Mouse (Mus musculus): ENCODE results near the gene Pdgfc. TPM values are rescaled to one million over a fixed set of nuclear protein-coding genes. Genes with fewer than 3 reads are reported as not detected.

Gene Pdgfc
- polyA plus RNA-seq, 2 experiments: 0.32 to 0.37 TPM

DNA sequence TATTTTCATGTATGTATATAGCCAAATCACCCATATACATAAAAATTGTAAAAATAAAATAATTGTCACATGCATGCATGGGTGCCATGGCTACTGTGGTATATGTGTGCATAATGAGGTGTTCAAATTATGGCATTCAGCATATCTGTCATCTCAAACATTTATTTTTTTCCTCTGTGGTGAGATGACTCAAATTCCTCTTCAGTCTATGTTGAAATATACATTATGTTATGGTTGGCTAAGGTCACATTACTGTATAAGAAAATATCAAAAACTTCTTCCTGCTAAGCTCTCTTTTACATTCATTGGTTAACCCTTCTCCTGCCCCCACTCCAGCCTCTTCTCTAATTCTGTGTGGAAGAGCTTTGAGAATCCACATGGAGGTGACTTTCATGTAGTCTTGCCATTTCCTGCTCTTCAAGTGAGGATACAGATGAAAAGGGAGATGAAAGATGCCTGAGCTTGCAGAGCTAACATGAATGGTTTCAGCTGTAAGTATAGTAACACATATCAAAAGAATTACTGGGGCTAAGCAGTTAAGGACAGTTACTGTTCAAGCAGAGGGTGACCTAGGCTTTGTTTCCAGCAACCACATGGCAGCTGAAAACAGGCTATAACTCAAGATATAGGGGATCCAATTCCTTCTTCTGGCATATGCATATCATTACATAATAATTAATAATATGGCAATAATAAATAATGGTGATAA, 124.4 kb downstream of the Pdgfc start:
- no peak for TF ChIP-seq CTCF (IDR thresholded peaks at IDR 0.05; ENCODE audit: low read depth)
- TF ChIP-seq EP300 (IDR thresholded peaks at IDR 0.05; ENCODE audit: low read depth): no peak
- no peak overlapping the region for H3K4me2 ChIP-seq (ENCODE audit: low read depth)
- DNase-seq (ENCODE audit: low read depth in 3 of 3, low spot score in 3 of 3): no peak
- H3K9me3 ChIP-seq (ENCODE audit: control insufficient read depth, low read length): no peaks in the 10 kb centered on the region
- no peak overlapping the region for H3K4me3 ChIP-seq (ENCODE audit: insufficient read depth in 1 of 2, low read depth in 2 of 2, low read length in 2 of 2)
- no peaks in the 10 kb centered on the region for H3K4me1 ChIP-seq (replicated peaks; ENCODE audit: control insufficient read depth in 2 of 2, insufficient read depth in 2 of 2, low read length in 1 of 2)
- H3K27me3 ChIP-seq (ENCODE audit: control insufficient read depth, insufficient read depth, low read length): no peaks in the 10 kb centered on the region
- no peak overlapping the region for H3K27ac ChIP-seq
- no peak overlapping the region for H3K9ac ChIP-seq (replicated peaks)
- ATAC-seq (ENCODE audit: insufficient read depth): no peak
- H3K36me3 ChIP-seq (replicated peaks; ENCODE audit: control insufficient read depth, insufficient read depth, low read depth): no peaks in the 10 kb centered on the region

DNA sequence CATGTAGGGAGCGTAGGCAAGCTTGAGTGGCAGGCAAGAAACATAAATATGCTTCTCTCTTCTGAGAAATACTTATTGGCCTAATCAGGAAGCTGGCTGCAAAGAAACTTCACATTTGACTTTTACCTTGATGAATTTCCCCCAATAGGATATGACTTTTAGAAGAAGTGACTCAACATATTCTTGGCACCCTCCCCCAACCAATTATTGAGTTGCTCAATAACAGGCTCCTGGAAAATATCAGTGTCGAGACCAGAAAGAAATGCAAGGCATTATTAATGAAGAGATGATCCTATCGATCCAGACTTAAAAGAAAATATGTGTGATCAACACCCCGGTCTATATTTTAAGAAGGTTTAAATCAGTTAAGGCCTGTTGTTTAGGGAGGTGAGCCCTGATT, 125.9 kb downstream of the Pdgfc start:
- no peak overlapping the region for H3K4me3 ChIP-seq (ENCODE audit: insufficient read depth in 1 of 2, low read depth in 2 of 2, low read length in 2 of 2)
- H3K36me3 ChIP-seq (replicated peaks; ENCODE audit: control insufficient read depth, insufficient read depth, low read depth): no peaks in the 10 kb centered on the region
- TF ChIP-seq CTCF (IDR thresholded peaks at IDR 0.05; ENCODE audit: low read depth): no peak
- TF ChIP-seq EP300 (IDR thresholded peaks at IDR 0.05; ENCODE audit: low read depth): no peak
- H3K9ac ChIP-seq (replicated peaks): no peak overlapping the region
- DNase-seq (ENCODE audit: low read depth in 3 of 3, low spot score in 3 of 3) (no peak), ATAC-seq (ENCODE audit: insufficient read depth) (no peak)
- no peaks in the 10 kb centered on the region for H3K4me1 ChIP-seq (replicated peaks; ENCODE audit: control insufficient read depth in 2 of 2, insufficient read depth in 2 of 2, low read length in 1 of 2)
- H3K27me3 ChIP-seq (ENCODE audit: control insufficient read depth, insufficient read depth, low read length): no peaks in the 10 kb centered on the region
- no peaks in the 10 kb centered on the region for H3K9me3 ChIP-seq (ENCODE audit: control insufficient read depth, low read length)
- no peak overlapping the region for H3K4me2 ChIP-seq (ENCODE audit: low read depth)
- 67% methylated on average over 4 of the region's 4 CpGs for WGBS (ENCODE audit: insufficient replicate concordance)
- H3K27ac ChIP-seq: no peak overlapping the region

DNA sequence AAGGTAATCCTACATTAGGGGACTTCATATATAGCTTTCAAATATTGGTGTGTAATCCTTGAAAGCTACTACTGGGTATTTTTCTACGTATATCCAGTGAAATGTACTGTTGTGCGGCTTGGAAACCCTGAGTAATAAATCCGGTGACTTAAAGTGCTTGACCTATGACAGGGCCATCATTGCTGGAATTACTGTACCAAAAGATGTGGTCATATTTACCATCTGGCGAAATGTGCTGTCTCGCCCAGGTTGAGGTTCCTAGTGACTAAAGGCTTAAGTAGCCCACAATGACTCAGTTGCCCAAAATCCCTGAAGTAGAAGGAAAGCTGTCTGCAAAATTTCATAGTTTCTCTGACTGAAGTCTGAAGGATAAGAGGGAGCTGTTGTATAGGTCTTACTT, 127.9 kb downstream of the Pdgfc start:
- WGBS (ENCODE audit: insufficient replicate concordance): 71% methylated on average over 5 of the region's 5 CpGs
- no peak for DNase-seq (ENCODE audit: low read depth in 3 of 3, low spot score in 3 of 3)

DNA sequence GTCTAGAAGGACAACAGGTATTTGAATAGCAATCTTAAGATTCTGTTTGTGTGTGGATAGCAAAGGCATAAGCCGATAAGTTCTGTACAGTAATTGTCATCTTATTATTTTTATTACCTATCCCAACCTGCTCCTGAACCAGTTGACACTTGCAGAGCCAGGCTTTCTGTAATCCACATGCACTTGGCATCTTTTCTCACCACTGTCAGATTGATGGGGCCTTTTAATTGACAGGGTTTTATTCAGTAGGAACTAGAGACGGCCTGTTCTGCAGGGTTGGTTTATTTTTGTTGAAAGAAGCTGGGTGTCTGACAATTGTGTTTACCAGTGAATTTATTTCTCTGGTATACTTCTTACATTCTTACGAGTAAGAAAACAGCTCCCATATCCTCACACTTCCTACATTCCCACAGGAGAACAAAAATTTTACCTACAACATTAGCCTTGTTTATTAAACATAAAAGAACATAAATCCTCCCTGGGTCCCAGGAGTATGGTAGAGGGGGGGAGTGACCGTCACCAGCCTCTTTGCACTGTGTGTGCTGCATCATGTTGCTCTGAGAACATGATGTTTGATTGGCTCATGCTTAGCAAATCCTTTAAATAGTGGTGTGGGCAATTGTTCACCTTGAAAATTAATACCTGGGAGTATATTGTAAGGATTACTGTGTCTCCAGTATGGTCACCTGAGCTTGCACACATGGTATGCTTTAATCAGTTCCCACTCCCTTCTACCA, 134.0 kb downstream of the Pdgfc start:
- ATAC-seq (ENCODE audit: insufficient read depth): no peak
- Histone ChIP-seq H3K4me3 (ENCODE audit: insufficient read depth in 1 of 2, low read depth in 2 of 2, low read length in 2 of 2) (no peak overlapping the region), H3K9me3 (ENCODE audit: control insufficient read depth, low read length) (no peaks in the 10 kb centered on the region), H3K4me1 (replicated peaks; ENCODE audit: control insufficient read depth in 2 of 2, insufficient read depth in 2 of 2, low read length in 1 of 2) (no peaks in the 10 kb centered on the region), H3K4me2 (ENCODE audit: low read depth) (no peak overlapping the region), H3K27ac (no peak overlapping the region), H3K27me3 (ENCODE audit: control insufficient read depth, insufficient read depth, low read length) (no peaks in the 10 kb centered on the region), H3K36me3 (replicated peaks; ENCODE audit: control insufficient read depth, insufficient read depth, low read depth) (no peaks in the 10 kb centered on the region), H3K9ac (replicated peaks) (no peak overlapping the region)
- DNase-seq (ENCODE audit: low read depth in 3 of 3, low spot score in 3 of 3): no peak
- WGBS (ENCODE audit: insufficient replicate concordance): 53% methylated on average over 4 of the region's 4 CpGs
- TF ChIP-seq CTCF (IDR thresholded peaks at IDR 0.05; ENCODE audit: low read depth) (no peak), EP300 (IDR thresholded peaks at IDR 0.05; ENCODE audit: low read depth) (no peak)

More for the DNA sequence above, 127.9 kb downstream of the Pdgfc start:
- TF ChIP-seq CTCF (IDR thresholded peaks at IDR 0.05; ENCODE audit: low read depth) (no peak), EP300 (IDR thresholded peaks at IDR 0.05; ENCODE audit: low read depth) (no peak)
- Histone ChIP-seq H3K4me3 (ENCODE audit: insufficient read depth in 1 of 2, low read depth in 2 of 2, low read length in 2 of 2) (no peak overlapping the region), H3K9ac (replicated peaks) (no peak overlapping the region), H3K9me3 (ENCODE audit: control insufficient read depth, low read length) (no peaks in the 10 kb centered on the region), H3K4me2 (ENCODE audit: low read depth) (no peak overlapping the region), H3K4me1 (replicated peaks; ENCODE audit: control insufficient read depth in 2 of 2, insufficient read depth in 2 of 2, low read length in 1 of 2) (no peaks in the 10 kb centered on the region), H3K36me3 (replicated peaks; ENCODE audit: control insufficient read depth, insufficient read depth, low read depth) (no peaks in the 10 kb centered on the region), H3K27ac (no peak overlapping the region), H3K27me3 (ENCODE audit: control insufficient read depth, insufficient read depth, low read length) (no peaks in the 10 kb centered on the region)
- no peak for ATAC-seq (ENCODE audit: insufficient read depth)

DNA sequence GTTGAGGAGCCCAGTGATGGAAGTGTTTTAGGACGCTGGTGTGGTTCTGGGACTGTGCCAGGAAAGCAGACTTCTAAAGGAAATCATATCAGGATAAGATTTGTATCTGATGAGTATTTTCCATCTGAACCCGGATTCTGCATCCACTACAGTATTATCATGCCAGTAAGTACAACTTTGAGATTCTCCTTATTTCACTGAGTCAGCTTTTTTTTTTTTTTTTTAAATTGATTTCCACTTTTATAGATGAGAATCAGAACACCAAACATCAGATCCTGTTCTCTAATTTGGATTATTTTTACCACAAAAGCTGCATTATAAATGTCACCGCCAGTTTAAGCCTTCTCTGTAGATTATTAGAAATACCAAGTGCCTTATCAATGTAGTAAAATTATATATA, 138.6 kb downstream of the Pdgfc start:
- Histone ChIP-seq H3K27ac (no peak overlapping the region), H3K4me1 (replicated peaks; ENCODE audit: control insufficient read depth in 2 of 2, insufficient read depth in 2 of 2, low read length in 1 of 2) (no peaks in the 10 kb centered on the region), H3K4me3 (ENCODE audit: insufficient read depth in 1 of 2, low read depth in 2 of 2, low read length in 2 of 2) (no peak overlapping the region), H3K4me2 (ENCODE audit: low read depth) (no peak overlapping the region), H3K9me3 (ENCODE audit: control insufficient read depth, low read length) (no peaks in the 10 kb centered on the region), H3K27me3 (ENCODE audit: control insufficient read depth, insufficient read depth, low read length) (no peaks in the 10 kb centered on the region), H3K36me3 (replicated peaks; ENCODE audit: control insufficient read depth, insufficient read depth, low read depth) (no peaks in the 10 kb centered on the region), H3K9ac (replicated peaks) (no peak overlapping the region)
- TF ChIP-seq CTCF (IDR thresholded peaks at IDR 0.05; ENCODE audit: low read depth) (no peak), EP300 (IDR thresholded peaks at IDR 0.05; ENCODE audit: low read depth) (no peak)
- ATAC-seq (ENCODE audit: insufficient read depth): no peak
- DNase-seq (ENCODE audit: low read depth in 3 of 3, low spot score in 3 of 3): no peak
- 56% methylated on average over 3 of the region's 3 CpGs for WGBS (ENCODE audit: insufficient replicate concordance)

Measured in liver, embryonic 14.5 days (tissue).